Mouse (Mus musculus) liver, embryonic 12.5 days (tissue): ENCODE measurements around the gene Abcg2. TPM values are rescaled to one million over a fixed set of nuclear protein-coding genes. Genes with fewer than 3 reads are reported as not detected.

ENCODE experiments used
- ATAC-seq: fragments of 200-750 bp; cut with Nextera tagmentation; 2 replicates; pipeline ENCODE4 v1.8.0; 2017; ENCODE audit warnings: moderate number of reproducible peaks, mild to moderate bottlenecking, moderate library complexity
- H3K27ac ChIP-seq: fragments of 300-500 bp; sonication (generic); 2 replicates; pipeline ENCODE4 v1.5.1; 2016; ENCODE audit warnings: mild to moderate bottlenecking
- H3K27me3 ChIP-seq: fragments of 300-500 bp; sonication (generic); replicated peaks from 2 replicates; pipeline ENCODE4 v1.6.1; 2016; ENCODE audit warnings: mild to moderate bottlenecking, moderate library complexity
- H3K36me3 ChIP-seq: fragments of 300-500 bp; sonication (generic); 2 replicates; pipeline ENCODE4 v1.6.1; 2016; ENCODE audit warnings: mild to moderate bottlenecking, moderate library complexity
- H3K4me1 ChIP-seq: fragments of 300-500 bp; sonication (generic); 2 replicates; pipeline ENCODE4 v1.6.1; 2016
- H3K4me2 ChIP-seq: fragments of 300-500 bp; sonication (generic); 2 replicates; pipeline ENCODE4 v1.6.1; 2016; ENCODE audit warnings: mild to moderate bottlenecking, moderate library complexity
- H3K4me3 ChIP-seq: fragments of 300-500 bp; sonication (generic); 2 replicates; pipeline ENCODE4 v1.5.1; 2016; ENCODE audit warnings: mild to moderate bottlenecking, moderate library complexity
- H3K9ac ChIP-seq: fragments of 300-500 bp; sonication (generic); 2 replicates; pipeline ENCODE4 v1.6.1; 2016; ENCODE audit warnings: mild to moderate bottlenecking, moderate library complexity
- H3K9me3 ChIP-seq: fragments of 300-500 bp; sonication (generic); replicated peaks from 2 replicates; pipeline ENCODE4 v1.6.1; 2016; ENCODE audit warnings: mild to moderate bottlenecking, moderate library complexity
- WGBS: fragments of 180-500 bp; shearing (Covaris S2); methylation state at CpG from one replicate; pipeline ENCODE4 v1.1.7; 2016; ENCODE audit not compliant: insufficient replicate concordance; 5-methylcytosine and 5-hydroxymethylcytosine counted together
- polyA plus RNA-seq: library from polyadenylated mRNA; unstranded; fragments of >200 nt; fragmentation: Nextera tagmentation; extraction: Ambion mirVana; gene quantifications from 2 replicates; pipeline ENCODE4 v1.2.1, GENCODE M21; 2016

Abcg2 gene
- polyA plus RNA-seq, 1 experiment from 2014 or later, result 209 TPM

- Histone ChIP-seq H3K9ac (peak overlapping the region; percentile 93), H3K27ac (peak overlapping the region; percentile 98), H3K4me2 (peak overlapping the region; percentile 69), H3K9me3 (no peaks in the 10 kb centered on the region), H3K27me3 (no peaks in the 10 kb centered on the region), H3K36me3 (peaks cover 6% of the 10 kb centered on the region), H3K4me3 (peak overlapping the region; percentile 87), H3K4me1 (peaks cover 61% of the 10 kb centered on the region)
- ATAC-seq, result peak; percentile 82
- WGBS, result under 1% methylated on average over 50 of the region's 50 CpGs
Observed at GRCm38 (mm10) chr6:58640333-58641018, 56.2 kb downstream of the Abcg2 start.

GRCm38 (mm10) chr6:58641056-58641799 lies 56.9 kb downstream of the Abcg2 start:
- Histone ChIP-seq H3K9me3 (no peaks in the 10 kb centered on the region), H3K27ac (peak overlapping the region; percentile 98), H3K4me2 (peak overlapping the region; percentile 69), H3K36me3 (peaks cover 12% of the 10 kb centered on the region), H3K9ac (peak overlapping the region; percentile 93), H3K4me3 (peak overlapping the region; percentile 87), H3K27me3 (no peaks in the 10 kb centered on the region), H3K4me1 (peaks cover 68% of the 10 kb centered on the region)
- 19% methylated on average over 11 of the region's 11 CpGs for WGBS
- ATAC-seq, result no peak

GRCm38 (mm10) chr6:58642191-58642590 lies 57.9 kb downstream of the Abcg2 start:
- Histone ChIP-seq H3K4me3 (peak overlapping the region; percentile 87), H3K27ac (peak overlapping the region; percentile 98), H3K36me3 (peaks cover 12% of the 10 kb centered on the region), H3K27me3 (no peaks in the 10 kb centered on the region), H3K9me3 (no peaks in the 10 kb centered on the region), H3K9ac (peak overlapping the region; percentile 93), H3K4me2 (peak overlapping the region; percentile 69), H3K4me1 (peaks cover 75% of the 10 kb centered on the region)
- peak; percentile 92 for ATAC-seq
- 16% methylated on average over 2 of the region's 2 CpGs for WGBS

GRCm38 (mm10) chr6:58644586-58644985 lies 60.3 kb downstream of the Abcg2 start:
- ATAC-seq, result no peak
- WGBS, result 41% methylated on average over 2 of the region's 2 CpGs
- H3K9ac ChIP-seq, result peak overlapping the region; percentile 59
- H3K4me3 ChIP-seq, result peak overlapping the region; percentile 87
- H3K36me3 ChIP-seq, result peaks cover 12% of the 10 kb centered on the region
- H3K4me2 ChIP-seq, result peak overlapping the region; percentile 69
- H3K9me3 ChIP-seq, result no peaks in the 10 kb centered on the region
- H3K27ac ChIP-seq, result peak overlapping the region; percentile 77
- no peaks in the 10 kb centered on the region for H3K27me3 ChIP-seq
- peaks cover 74% of the 10 kb centered on the region for H3K4me1 ChIP-seq

GRCm38 (mm10) chr6:58648100-58648749 lies 63.9 kb downstream of the Abcg2 start:
- Histone ChIP-seq H3K4me1 (peaks cover 92% of the 10 kb centered on the region), H3K27me3 (no peaks in the 10 kb centered on the region), H3K27ac (peak overlapping the region; percentile 93), H3K9me3 (no peaks in the 10 kb centered on the region), H3K36me3 (peaks cover 45% of the 10 kb centered on the region), H3K9ac (peak overlapping the region; percentile 60), H3K4me2 (peak overlapping the region; percentile 64), H3K4me3 (peak overlapping the region; percentile 26)
- ATAC-seq, result peak; percentile 90
- WGBS, result 15% methylated on average over 3 of the region's 3 CpGs

- Histone ChIP-seq H3K4me1 (peaks cover 81% of the 10 kb centered on the region), H3K9ac (peak overlapping the region; percentile 40), H3K27me3 (no peaks in the 10 kb centered on the region), H3K27ac (peak overlapping the region; percentile 65), H3K4me3 (no peak overlapping the region), H3K4me2 (peak overlapping the region; percentile 40), H3K9me3 (no peaks in the 10 kb centered on the region), H3K36me3 (peaks cover 58% of the 10 kb centered on the region)
- WGBS, result 88% methylated on average over 3 of the region's 3 CpGs
- no peak for ATAC-seq
Observed at GRCm38 (mm10) chr6:58650136-58650535, 65.8 kb downstream of the Abcg2 start.

GRCm38 (mm10) chr6:58651038-58651437 lies 66.7 kb downstream of the Abcg2 start:
- Histone ChIP-seq H3K9ac (peak overlapping the region; percentile 40; the same call in 1 of the 2 replicates), H3K9me3 (no peaks in the 10 kb centered on the region), H3K27me3 (no peaks in the 10 kb centered on the region), H3K36me3 (peaks cover 56% of the 10 kb centered on the region), H3K4me2 (0 out of 2 replicates have a peak overlapping the region, but pooled peaks have one; percentile 8), H3K4me1 (peaks cover 72% of the 10 kb centered on the region), H3K4me3 (no peak overlapping the region), H3K27ac (peak overlapping the region; percentile 65; the same call in 1 of the 2 replicates)
- 28% methylated on average over 1 of the region's 1 CpGs for WGBS
- ATAC-seq, result peak; percentile 17; the same call in 1 of the 2 replicates

GRCm38 (mm10) chr6:58660951-58661575 lies 76.7 kb downstream of the Abcg2 start:
- Histone ChIP-seq H3K4me3 (no peak overlapping the region), H3K27me3 (no peaks in the 10 kb centered on the region), H3K9ac (no peak overlapping the region), H3K4me2 (no peak overlapping the region), H3K36me3 (peaks cover 81% of the 10 kb centered on the region), H3K27ac (no peak overlapping the region), H3K4me1 (no peaks in the 10 kb centered on the region), H3K9me3 (no peaks in the 10 kb centered on the region)
- 73% methylated on average over 3 of the region's 3 CpGs for WGBS
- no peak for ATAC-seq

- no peak overlapping the region for H3K4me2 ChIP-seq
- ATAC-seq, result no peak
- H3K4me1 ChIP-seq, result no peaks in the 10 kb centered on the region
- no peak overlapping the region for H3K4me3 ChIP-seq
- no peak overlapping the region for H3K9ac ChIP-seq
- 84% methylated on average over 1 of the region's 1 CpGs for WGBS
- H3K9me3 ChIP-seq, result no peaks in the 10 kb centered on the region
- no peak overlapping the region for H3K27ac ChIP-seq
- H3K27me3 ChIP-seq, result no peaks in the 10 kb centered on the region
- peaks cover 91% of the 10 kb centered on the region for H3K36me3 ChIP-seq
Observed at GRCm38 (mm10) chr6:58677802-58678201, 93.5 kb downstream of the Abcg2 start.

- H3K36me3 ChIP-seq, result peaks cover 91% of the 10 kb centered on the region
- H3K27me3 ChIP-seq, result no peaks in the 10 kb centered on the region
- no peak overlapping the region for H3K4me2 ChIP-seq
- no peaks in the 10 kb centered on the region for H3K4me1 ChIP-seq
- ATAC-seq, result no peak
- H3K9me3 ChIP-seq, result no peaks in the 10 kb centered on the region
- WGBS, result 91% methylated on average over 3 of the region's 3 CpGs
- H3K4me3 ChIP-seq, result no peak overlapping the region
- no peak overlapping the region for H3K27ac ChIP-seq
- no peak overlapping the region for H3K9ac ChIP-seq
Observed at GRCm38 (mm10) chr6:58678530-58678929, 94.2 kb downstream of the Abcg2 start.

GRCm38 (mm10) chr6:58691584-58691983 lies 107.3 kb downstream of the Abcg2 start:
- Histone ChIP-seq H3K9me3 (no peaks in the 10 kb centered on the region), H3K27ac (no peak overlapping the region), H3K4me3 (no peak overlapping the region), H3K9ac (no peak overlapping the region), H3K36me3 (peaks cover 79% of the 10 kb centered on the region), H3K27me3 (no peaks in the 10 kb centered on the region), H3K4me1 (no peaks in the 10 kb centered on the region), H3K4me2 (no peak overlapping the region)
- no peak for ATAC-seq
- 91% methylated on average over 2 of the region's 2 CpGs for WGBS
